Mouse (Mus musculus): Measurements from ENCODE around the gene Pitpnc1.

- TF ChIP-seq CTCF (IDR thresholded peaks at IDR 0.05; ENCODE audit: low read depth, low read length): no peak
- TF ChIP-seq POLR2A (IDR thresholded peaks at IDR 0.05; ENCODE audit: extremely low read depth, insufficient read depth, low read length): no peak
These were observed 218.5 kb downstream of the Pitpnc1 start for GRCm38 (mm10) chr11:107252026-107252425.
